Comparison of ENCODE assay signal across 7 mouse cellular contexts in the genomic region with DNA sequence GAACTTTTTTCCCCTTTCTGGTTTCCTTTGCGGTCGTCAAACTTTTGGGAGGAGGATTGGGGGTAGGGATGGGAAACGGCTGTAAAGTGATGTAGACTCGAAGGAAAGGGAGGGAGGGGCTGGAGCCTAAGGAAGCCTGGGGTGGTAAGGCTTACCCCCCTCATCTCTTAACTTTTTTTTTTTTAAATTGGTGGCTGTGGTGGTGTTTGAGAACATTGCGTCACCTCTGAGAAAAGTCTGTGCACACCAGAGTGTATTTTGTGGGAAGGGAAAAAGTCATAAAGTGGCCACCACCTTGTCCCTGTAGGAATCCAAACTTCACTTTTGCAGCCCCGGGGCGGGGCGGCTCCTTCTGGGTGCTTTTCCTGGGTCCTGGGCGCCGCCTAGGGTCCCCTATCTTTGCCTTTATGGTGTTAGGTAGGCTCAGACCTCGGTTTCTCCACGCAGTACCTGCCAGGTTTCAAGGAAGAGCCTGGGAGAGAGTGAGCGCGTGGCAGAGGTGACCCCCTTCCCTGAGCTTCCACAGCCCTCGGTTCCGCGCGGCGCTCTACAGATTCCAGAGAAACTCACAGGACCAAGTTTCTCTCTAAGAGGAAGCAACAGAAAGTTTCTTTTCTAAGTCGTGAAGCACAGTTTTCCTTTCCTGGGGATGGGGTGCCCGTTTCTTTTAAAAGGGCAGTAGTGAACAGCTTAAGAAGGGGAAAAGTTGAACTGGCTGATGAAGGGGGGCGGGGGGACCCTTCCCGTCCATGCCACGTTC. TPM values are rescaled to one million over a fixed set of nuclear protein-coding genes. Genes with fewer than 3 reads are reported as not detected.
A peak's percentile ranks its signal among the peaks of the same experiment; 100 is the strongest.
DNase-seq lines count a peak whose midpoint lies in the region; ATAC-seq and TF ChIP-seq lines count a peak whose summit lies in the region.

No protein-coding gene starts in this region.

- DNase-seq in NIH3T3 (ENCODE audit: low read depth): peak; percentile 65
- no peak for DNase-seq in forebrain, postnatal 0 days
- DNase-seq in lung, postnatal 36 days: peak; percentile 13
- DNase-seq in stomach, postnatal 0 days (ENCODE audit: low spot score): peak; percentile 23
- DNase-seq in cerebellum, adult 8-10 months: no peak

- H3K4me2 ChIP-seq in forebrain, postnatal 0 days (ENCODE audit: low read depth): peak overlapping the region; percentile 99
- H3K4me2 ChIP-seq in intestine, postnatal 0 days (replicated peaks; ENCODE audit: low read depth): peak overlapping the region; percentile 86
- peak overlapping the region; percentile 88 for H3K4me2 ChIP-seq in stomach, postnatal 0 days (replicated peaks; ENCODE audit: low read depth)

- peak; percentile 32 for ATAC-seq in forebrain, postnatal 0 days
- ATAC-seq in intestine, postnatal 0 days: no peak
- ATAC-seq in stomach, postnatal 0 days (ENCODE audit: low FRiP score, low TSS enrichment): peak; percentile 16; the same call in 1 of the 2 replicates

- H3K9me3 ChIP-seq in forebrain, postnatal 0 days (ENCODE audit: low read length): no peaks in the 10 kb centered on the region
- no peaks in the 10 kb centered on the region for H3K9me3 ChIP-seq in intestine, postnatal 0 days (ENCODE audit: control insufficient read depth)
- no peaks in the 10 kb centered on the region for H3K9me3 ChIP-seq in stomach, postnatal 0 days (ENCODE audit: control insufficient read depth, low read length)

- peak overlapping the region; percentile 57 for H3K9ac ChIP-seq in forebrain, postnatal 0 days
- peak overlapping the region; percentile 38 for H3K9ac ChIP-seq in intestine, postnatal 0 days (ENCODE audit: low read depth, low read length)
- H3K9ac ChIP-seq in stomach, postnatal 0 days (ENCODE audit: low read length): peak overlapping the region; percentile 82

- TF ChIP-seq CTCF in C2C12 (IDR thresholded peaks at IDR 0.05; ENCODE audit: control insufficient read depth, insufficient read depth, insufficient read length): no peak
- TF ChIP-seq CTCF in forebrain, postnatal 0 days (IDR thresholded peaks at IDR 0.05; ENCODE audit: low read depth): no peak
- TF ChIP-seq CTCF in intestine, postnatal 0 days (IDR thresholded peaks at IDR 0.05; ENCODE audit: low read depth): no peak
- TF ChIP-seq CTCF in stomach, postnatal 0 days (IDR thresholded peaks at IDR 0.05; ENCODE audit: low read depth): no peak

- TF ChIP-seq EP300 in stomach, postnatal 0 days (optimal IDR thresholded peaks at IDR 0.05): no peak

- WGBS in forebrain, postnatal 0 days: under 1% methylated on average over 24 of the region's 24 CpGs
- WGBS in intestine, postnatal 0 days: under 1% methylated on average over 24 of the region's 24 CpGs
- under 1% methylated on average over 23 of the region's 24 CpGs for WGBS in stomach, postnatal 0 days

- peak overlapping the region; percentile 83 for H3K4me3 ChIP-seq in C2C12 (ENCODE audit: insufficient read depth, poor library complexity, severe bottlenecking)
- H3K4me3 ChIP-seq in forebrain, postnatal 0 days (ENCODE audit: low read depth, low read length): peak overlapping the region; percentile 59
- peak overlapping the region; percentile 51 for H3K4me3 ChIP-seq in intestine, postnatal 0 days (ENCODE audit: low read depth, low read length)
- H3K4me3 ChIP-seq in stomach, postnatal 0 days (ENCODE audit: low read depth, low read length): peak overlapping the region; percentile 71

- peaks cover 41% of the 10 kb centered on the region for H3K79me3 ChIP-seq in C2C12 (ENCODE audit: low read depth)

- no peaks in the 10 kb centered on the region for H3K4me1 ChIP-seq in forebrain, postnatal 0 days (ENCODE audit: insufficient read depth)
- H3K4me1 ChIP-seq in intestine, postnatal 0 days (replicated peaks; ENCODE audit: control insufficient read depth, insufficient read depth, low read length): no peaks in the 10 kb centered on the region; the same call in 1 of the 2 replicates
- no peaks in the 10 kb centered on the region; the same call in 1 of the 2 replicates for H3K4me1 ChIP-seq in stomach, postnatal 0 days (replicated peaks; ENCODE audit: control insufficient read depth, insufficient read depth)

- H3K27ac ChIP-seq in forebrain, postnatal 0 days (ENCODE audit: low read depth, low read length): no peak overlapping the region
- peak overlapping the region; percentile 51; the same call in 1 of the 2 replicates for H3K27ac ChIP-seq in intestine, postnatal 0 days (ENCODE audit: low read depth, low read length)
- H3K27ac ChIP-seq in stomach, postnatal 0 days (replicated peaks): peak overlapping the region; percentile 89

- peaks cover 45% of the 10 kb centered on the region for H3K79me2 ChIP-seq in C2C12 (ENCODE audit: control insufficient read depth, insufficient read depth)

- H3ac ChIP-seq in C2C12 (ENCODE audit: control insufficient read depth, insufficient read length, low read depth): peak overlapping the region; percentile 83

- no peaks in the 10 kb centered on the region for H3K27me3 ChIP-seq in C2C12 (ENCODE audit: control insufficient read depth, insufficient read depth, insufficient read length)
- 0 out of 2 replicates have a peak, but pooled peaks cover 5% of the 10 kb centered on the region for H3K27me3 ChIP-seq in forebrain, postnatal 0 days (ENCODE audit: insufficient read depth, low read length)
- no peaks in the 10 kb centered on the region for H3K27me3 ChIP-seq in intestine, postnatal 0 days (replicated peaks; ENCODE audit: control insufficient read depth, insufficient read depth, low read length)
- H3K27me3 ChIP-seq in stomach, postnatal 0 days (ENCODE audit: control insufficient read depth, insufficient read depth, low read length): no peaks in the 10 kb centered on the region

- H3K36me3 ChIP-seq in C2C12 (ENCODE audit: control insufficient read depth, insufficient read depth): peaks cover 33% of the 10 kb centered on the region
- no peaks in the 10 kb centered on the region for H3K36me3 ChIP-seq in forebrain, postnatal 0 days (ENCODE audit: insufficient read depth)
- no peaks in the 10 kb centered on the region for H3K36me3 ChIP-seq in intestine, postnatal 0 days (ENCODE audit: control insufficient read depth, insufficient read depth)
- H3K36me3 ChIP-seq in stomach, postnatal 0 days (ENCODE audit: control insufficient read depth, insufficient read depth, low read length): no peaks in the 10 kb centered on the region

TF ChIP-seq in C2C12, 6 proteins besides CTCF, POLR2A, EP300 and RAD21:
- peak; percentile 90 for TF ChIP-seq CEBPB (IDR thresholded peaks at IDR 0.05; ENCODE audit: low read depth)
- no peak for TF ChIP-seq MYOD1 (IDR thresholded peaks at IDR 0.05; ENCODE audit: control insufficient read depth, insufficient read length, low read depth)

RNA-seq across cellular contexts. Expression of a gene that starts 0.6 kb away (rescaled TPM):
- polyA plus RNA-seq in C2C12 (2012; fragmentation: generic; extraction: Trizol): 299 TPM
- total RNA-seq in forebrain, postnatal 0 days (2014; rRNA removed): 50.0 and 71.6 TPM in 2 replicates
- polyA plus RNA-seq in forebrain, postnatal 0 days (2015; fragmentation: Nextera tagmentation; extraction: Ambion mirVana): 17.2 and 23.4 TPM in 2 replicates
- 38.3 and 43.1 TPM in 2 replicates for polyA plus RNA-seq in intestine, postnatal 0 days (2015; fragmentation: Nextera tagmentation; extraction: Ambion mirVana)
- polyA plus RNA-seq in stomach, postnatal 0 days (2015; fragmentation: Nextera tagmentation; extraction: Ambion mirVana): 65.1 and 74.2 TPM in 2 replicates

Comparison
In these comparisons a context has a peak if more than half of its experiments do, and no peak if none do; other contexts are left out.
1. DNase-seq: peak in NIH3T3 (single experiment), lung, postnatal 36 days (single experiment) and stomach, postnatal 0 days (single experiment); none in forebrain, postnatal 0 days (single experiment) and cerebellum, adult 8-10 months (single experiment).
2. Peak in every context shown above with its lines, with median percentiles within 50 percentile points of each other: H3K4me3 ChIP-seq, H3K4me2 ChIP-seq and H3K9ac ChIP-seq.